Mouse (Mus musculus): ENCODE results near the gene Col10a1.
"Not testable (repeated sequence)": the region's sequence is repeated elsewhere in the genome, so short reads cannot be mapped to it uniquely, and the experiment has no call there.

Gene Col10a1

GRCm38 (mm10) chr10:34389681-34390080 lies at the start of gene Col10a1:
Col10a1 (plus strand) TSS chr10:34389981.
- peak; percentile 24 for DNase-seq (ENCODE audit: low read depth)

DNA sequence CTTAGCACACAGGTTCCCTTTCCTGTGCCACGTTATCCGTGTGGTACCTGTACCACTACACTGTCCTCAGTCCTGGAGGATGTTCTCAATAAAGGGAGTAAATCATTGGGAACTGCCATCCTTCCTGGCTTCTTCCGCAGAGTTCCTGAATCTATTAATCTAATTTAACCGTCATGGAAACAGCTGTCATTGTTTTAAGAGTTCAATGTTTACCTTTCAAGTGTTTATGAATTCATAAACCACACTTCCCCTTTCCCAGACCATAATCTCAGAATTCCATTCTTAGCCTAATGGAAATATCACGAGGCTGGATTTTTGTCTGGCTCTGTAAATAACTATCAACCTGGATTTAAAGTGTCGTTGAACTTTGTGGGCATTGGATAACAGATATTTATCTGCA lies 48.8 kb upstream of the Col10a1 start:
- no peak for DNase-seq (ENCODE audit: low read depth)

GRCm38 (mm10) chr10:34341886-34342285 lies 47.9 kb upstream of the Col10a1 start:
- DNase-seq (ENCODE audit: low read depth), result no peak

- DNase-seq (ENCODE audit: low read depth), result no peak
Observed at GRCm38 (mm10) chr10:34352166-34352565, 37.6 kb upstream of the Col10a1 start.

GRCm38 (mm10) chr10:34358263-34358662 lies 31.5 kb upstream of the Col10a1 start:
- no peak for DNase-seq (ENCODE audit: low read depth)

GRCm38 (mm10) chr10:34363756-34364155 lies 26.0 kb upstream of the Col10a1 start:
- DNase-seq (ENCODE audit: low read depth), result no peak

DNA sequence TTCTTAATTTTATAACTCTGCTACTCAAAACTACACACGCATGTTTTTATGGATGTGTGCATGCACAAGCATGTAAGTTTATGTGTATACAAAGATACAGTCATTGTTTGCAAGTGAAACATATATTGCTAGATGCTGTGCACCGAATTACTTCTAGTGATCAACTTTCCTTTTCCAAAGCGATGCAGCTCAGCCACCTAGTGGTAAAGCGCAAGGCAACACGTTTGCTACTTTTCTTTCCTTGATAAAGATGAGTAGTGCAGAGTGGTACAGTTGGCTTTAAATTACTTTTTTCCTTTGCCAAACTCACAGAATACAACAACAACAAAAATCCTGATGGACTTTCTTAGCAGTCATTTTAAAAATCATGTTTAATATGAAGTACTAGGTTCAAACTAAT lies 21.6 kb upstream of the Col10a1 start:
- peak; percentile 41 for DNase-seq (ENCODE audit: low read depth)

- DNase-seq (ENCODE audit: low read depth), result no peak
Observed at GRCm38 (mm10) chr10:34373332-34373731, 16.4 kb upstream of the Col10a1 start.

- no peak for DNase-seq (ENCODE audit: low read depth)
Observed at GRCm38 (mm10) chr10:34385636-34386035, 4.1 kb upstream of the Col10a1 start.

- DNase-seq (ENCODE audit: low read depth), result no peak
Observed at GRCm38 (mm10) chr10:34396959-34397358, 7.2 kb downstream of the Col10a1 start.

DNA sequence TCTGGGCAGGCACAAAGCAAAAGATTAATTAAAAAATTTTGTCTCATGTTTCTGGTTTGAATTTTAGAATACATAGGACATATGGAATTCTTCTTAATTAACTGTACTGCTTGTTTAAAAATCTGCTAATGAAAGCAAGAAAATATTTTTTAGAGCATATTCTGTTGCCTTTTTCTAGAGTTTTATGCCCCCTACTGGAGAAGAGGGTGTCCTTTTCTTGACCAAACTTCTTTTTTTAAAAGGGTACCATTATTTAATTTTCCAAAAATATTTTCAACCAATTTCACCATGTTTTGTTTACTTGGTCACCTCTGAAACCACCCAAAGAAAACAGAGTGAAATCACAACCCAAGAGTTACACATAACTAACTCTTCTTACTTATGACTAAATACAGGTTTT lies 9.5 kb downstream of the Col10a1 start:
- DNase-seq (ENCODE audit: low read depth), result peak; percentile 29

GRCm38 (mm10) chr10:34418204-34418756 lies 28.5 kb downstream of the Col10a1 start, which contains the start of gene Nt5dc1:
Nt5dc1 (minus strand) TSS chr10:34418552.
- peak; percentile 98 for DNase-seq (ENCODE audit: low read depth)

GRCm38 (mm10) chr10:34418794-34419193 lies 29.0 kb downstream of the Col10a1 start:
- DNase-seq (ENCODE audit: low read depth), result not testable (repeated sequence)

DNA sequence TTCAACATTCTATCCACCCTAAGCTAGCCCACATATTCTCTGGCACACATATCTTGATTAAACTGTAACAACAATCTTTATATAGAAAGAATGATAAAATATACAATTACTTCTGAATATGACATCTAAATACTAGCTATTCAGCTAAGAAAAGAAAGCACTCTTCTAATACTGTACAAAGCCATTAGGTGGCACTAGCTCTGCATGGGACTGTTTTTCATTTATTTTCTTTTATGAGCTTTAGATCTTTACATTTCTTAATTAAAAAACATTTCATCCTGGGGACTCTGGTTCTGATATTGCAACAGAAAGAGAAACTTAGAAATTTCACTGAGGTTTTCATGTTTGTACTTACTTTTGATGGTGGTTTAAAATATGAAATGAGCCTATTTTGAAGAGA lies 42.0 kb downstream of the Col10a1 start:
- peak; percentile 62 for DNase-seq (ENCODE audit: low read depth)

DNA sequence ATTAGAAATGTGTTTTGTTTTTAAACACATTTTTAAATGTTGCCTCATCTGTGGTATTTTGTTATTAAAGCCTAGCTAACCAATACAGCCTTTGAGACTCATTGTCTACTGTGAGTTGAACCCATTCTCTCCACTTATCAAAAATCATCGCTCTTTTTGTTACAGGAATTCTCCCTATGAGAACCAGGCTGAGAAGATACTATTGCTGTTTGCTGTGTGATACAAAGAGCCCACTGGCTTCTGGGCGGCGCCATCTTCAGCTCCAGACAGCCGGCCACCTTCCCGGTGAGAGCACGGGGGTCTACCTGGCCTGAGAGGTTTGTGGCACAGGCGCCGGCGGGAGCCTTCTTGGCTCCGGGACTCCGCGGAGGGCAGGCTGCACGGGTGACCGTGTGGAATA lies 44.4 kb downstream of the Col10a1 start:
- DNase-seq (ENCODE audit: low read depth), result not testable (repeated sequence)

Data from NIH3T3 (cell line).